Mouse (Mus musculus): ENCODE results near the gene Glb1l2.

Glb1l2 gene

DNA sequence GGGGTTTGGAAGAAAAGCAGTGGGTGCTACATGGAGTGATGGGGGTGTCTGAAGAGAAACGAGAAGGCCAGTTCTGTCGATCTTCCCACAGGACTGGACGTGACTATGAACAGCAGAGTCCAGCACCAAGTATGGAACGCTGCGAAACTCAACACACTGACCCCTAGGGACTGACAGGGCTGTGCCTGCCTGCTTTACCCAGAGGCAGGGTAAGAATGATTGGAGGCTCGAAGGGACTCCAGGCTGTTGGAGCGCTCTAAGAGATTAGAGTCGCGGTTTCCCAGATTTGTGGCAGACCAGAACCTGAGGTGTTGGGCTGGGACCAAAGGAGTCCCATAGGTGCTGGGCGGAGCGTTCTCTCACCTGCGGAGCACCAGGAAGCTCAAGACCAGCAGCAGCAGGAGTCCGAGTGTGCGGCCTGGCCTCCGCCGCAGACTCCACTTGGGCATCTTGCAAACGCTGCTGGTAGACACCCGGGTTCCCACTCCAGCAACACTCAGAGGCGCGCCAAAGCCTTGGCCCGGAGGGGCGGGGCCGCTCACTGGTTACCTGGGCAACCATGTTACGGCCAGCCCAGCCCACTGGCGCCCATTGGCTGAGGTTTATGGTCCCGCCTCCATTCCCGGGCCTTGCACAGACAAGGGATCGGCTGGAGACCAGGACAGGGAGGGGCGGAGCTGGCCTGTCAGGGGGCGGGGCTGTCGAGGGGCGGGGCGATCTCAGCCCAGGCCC, at the start of gene Glb1l2:
Gene Glb1l2 (minus strand): TSS at position 534 of the 732 bp plus-strand sequence.
- peak; percentile 60 to 65 for DNase-seq

DNA sequence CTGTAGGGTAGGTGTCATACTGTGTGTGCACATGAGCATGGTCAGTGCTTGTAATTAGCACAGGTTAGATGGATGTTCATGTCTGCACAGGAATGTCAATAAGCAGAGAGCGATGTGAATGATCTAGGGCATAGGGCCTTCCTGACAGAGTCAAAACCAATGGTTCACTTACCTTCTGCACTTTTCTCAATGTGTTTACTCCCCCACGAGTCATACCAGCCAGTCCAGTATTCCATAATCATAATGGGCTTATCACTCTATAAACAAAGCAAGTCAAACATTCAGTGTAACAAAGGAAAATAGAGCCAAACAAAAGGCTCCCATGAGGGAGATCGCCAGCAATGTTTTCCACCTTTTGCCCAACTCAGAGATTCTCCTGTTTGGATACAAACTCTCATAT, 24.8 kb upstream of the Glb1l2 start:
- DNase-seq: no peak

DNA sequence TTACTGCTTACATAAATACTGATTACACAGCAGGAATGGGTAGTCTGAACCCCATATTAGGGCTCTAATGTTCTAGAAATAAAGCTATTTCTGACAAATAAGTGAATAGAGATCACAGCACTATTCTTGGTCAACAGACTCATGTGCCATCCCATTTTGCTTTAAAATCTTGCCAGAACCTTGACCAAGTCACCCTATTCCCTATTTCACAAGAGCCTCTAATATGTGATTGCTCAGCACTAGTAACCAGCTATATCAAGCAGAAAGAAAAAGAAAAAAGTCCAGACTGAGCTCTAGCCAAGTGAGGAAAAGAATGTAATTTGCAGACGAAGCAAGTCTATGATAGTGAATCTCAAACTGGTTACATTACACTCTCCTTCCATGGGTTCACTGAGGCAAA, 13.7 kb upstream of the Glb1l2 start:
- no peak for DNase-seq

DNA sequence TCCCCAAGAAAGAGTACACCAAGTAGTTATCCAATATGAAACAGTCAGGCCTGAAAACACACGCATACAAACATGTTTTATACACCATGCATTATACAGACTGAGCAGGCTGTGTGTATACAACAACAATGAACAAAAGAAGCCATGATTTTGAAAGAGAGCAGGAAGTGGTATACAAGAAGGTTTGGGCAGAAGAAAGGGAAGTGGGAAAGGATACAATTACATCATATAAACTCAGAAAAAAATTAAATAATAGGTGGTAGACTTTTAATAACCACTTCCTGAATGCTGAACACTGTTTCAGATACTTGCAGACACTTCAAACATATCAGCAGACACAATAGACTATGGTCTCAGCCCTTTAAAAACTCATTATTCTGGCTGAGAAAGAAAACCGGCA, 2.5 kb upstream of the Glb1l2 start:
- no peak for DNase-seq

DNA sequence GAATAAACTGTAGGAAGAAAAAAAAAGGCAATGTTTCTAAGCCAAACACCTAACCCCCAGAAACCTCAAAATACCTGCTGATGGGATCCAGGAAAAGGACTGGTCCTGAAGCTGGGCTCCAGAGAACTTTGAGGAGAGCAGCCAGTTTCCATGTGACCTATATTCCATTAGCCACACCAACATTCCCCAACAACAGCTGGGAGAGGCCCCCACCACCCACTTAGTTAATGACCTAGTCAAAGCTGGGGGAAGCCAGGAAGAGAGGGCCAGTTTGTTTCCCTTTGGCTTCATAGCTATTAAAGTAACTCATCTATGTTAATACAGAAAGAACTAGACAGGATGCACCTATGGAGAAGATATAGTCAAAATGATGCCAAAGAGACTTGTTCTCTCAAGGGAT, 1.9 kb downstream of the Glb1l2 start:
- DNase-seq: no peak

DNA sequence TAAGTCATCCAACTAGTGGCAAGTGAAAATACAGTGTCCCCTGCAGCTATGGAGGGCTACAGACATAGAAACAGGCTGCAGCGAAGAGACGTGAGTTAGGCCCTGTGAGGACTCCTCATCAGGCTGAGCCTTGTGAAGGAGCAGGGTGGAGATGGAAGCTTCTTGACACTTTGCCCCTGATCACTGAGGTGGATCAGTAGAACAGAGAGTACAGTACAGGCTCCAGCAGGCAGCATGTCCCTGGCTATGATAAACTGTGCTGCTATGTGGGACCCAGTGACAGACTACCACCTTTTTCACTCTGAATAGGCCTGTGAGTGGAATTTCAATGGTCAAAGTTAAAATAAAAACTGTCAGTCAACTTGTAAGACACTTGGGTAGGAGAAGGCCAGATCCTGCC, 5.9 kb downstream of the Glb1l2 start:
- DNase-seq: no peak

DNA sequence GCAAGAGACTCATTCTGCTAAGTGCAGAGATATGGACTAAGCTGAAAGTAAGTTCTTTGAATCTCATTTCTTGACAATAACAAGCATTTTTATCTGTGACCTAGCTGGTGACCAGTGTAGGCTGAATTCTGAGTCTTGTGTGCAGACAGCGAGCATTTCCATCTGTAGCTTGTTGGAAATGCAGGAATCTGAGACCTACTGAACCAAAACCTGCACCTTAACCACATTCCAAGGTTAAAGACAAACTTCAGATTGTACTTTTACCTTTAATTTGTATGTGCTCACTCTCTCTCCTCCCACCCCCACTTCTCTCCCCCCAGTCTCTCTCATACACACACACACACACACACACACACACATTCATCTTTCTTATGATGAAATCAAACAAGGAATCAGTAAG, 7.5 kb downstream of the Glb1l2 start:
- no peak for DNase-seq

DNA sequence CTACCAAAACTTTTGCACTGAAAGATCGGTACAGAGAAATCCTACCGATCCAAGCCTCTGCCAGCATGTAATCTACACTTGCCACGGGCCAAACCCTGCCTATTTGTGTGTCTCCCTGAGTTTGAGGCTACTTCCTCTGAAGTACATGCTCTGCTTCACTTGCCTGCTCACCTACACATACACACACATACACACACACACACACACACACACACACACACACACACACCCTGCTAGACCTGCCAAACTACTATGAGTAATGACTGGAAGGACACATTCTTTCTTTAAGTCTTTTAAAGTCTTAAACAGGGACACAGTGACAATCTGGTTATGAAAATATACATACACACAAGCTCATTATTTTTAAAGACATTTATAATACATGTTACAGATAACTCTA, 8.1 kb downstream of the Glb1l2 start:
- no peak for DNase-seq

DNA sequence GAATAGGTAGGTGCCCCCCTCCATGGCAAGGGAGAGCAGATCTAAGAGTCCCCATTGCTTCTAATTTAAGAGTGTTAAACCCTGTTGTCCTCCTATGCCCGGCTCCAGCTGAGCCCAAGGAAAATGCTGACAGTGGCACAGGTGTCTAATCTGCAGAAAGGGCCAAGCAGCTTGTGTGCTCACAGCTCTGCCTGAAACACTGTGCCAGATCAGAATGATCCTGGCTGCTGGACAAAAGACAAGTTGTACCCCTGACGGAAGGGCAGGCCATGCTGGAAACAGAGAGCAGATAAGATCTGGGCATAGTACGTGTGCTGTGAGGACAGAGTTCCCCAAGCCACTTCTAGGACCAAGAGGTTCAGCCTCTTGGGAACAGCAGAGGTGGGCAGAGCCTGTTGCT, 13.4 kb downstream of the Glb1l2 start:
- peak; percentile 16 to 22 for DNase-seq

DNA sequence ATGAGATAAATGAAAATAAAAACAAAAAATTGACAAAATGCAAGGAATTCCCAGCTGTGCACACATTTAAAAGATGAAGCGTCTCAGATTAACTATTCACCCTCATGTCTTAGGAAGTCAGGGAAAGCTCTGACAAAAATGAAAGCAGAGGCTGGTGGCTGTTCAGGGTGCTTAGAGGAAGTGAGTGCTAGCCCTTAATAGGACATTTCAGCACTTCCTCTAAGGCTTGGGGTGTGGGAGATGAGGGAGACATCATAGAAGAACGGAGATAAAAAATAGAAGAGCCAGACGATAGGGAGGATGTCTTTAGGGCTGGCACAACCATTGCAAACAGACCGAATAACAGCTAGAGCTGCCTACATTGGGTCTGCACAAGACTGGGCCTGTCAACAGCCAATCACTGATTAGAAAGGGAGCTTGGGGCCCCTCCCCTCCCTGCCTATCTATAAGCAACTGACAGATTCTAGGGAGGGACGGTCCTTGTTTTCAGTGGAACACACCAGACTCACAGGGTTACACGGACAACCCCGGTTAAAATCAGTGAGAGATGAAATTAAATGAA, 22.8 kb downstream of the Glb1l2 start:
- DNase-seq: no peak

DNA sequence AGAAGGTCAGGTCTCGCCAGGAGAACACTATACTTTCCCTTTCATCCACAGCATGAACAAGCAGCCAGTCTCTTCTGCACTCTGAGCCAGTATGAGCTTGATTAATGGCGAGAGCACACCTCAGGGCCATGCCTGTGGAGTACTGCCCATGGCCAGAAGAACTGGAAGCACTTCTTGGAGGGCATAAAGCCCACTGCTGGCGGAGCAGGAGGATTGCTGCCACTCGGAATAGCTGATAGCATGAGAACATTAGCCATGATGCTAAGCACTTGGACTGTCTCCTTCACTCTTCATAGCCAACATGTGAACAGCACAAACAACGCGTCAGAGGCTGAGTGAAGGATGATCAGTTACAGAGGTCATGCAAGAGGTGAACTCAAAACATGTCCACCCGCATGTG, 27.8 kb downstream of the Glb1l2 start:
- no peak for DNase-seq

DNA sequence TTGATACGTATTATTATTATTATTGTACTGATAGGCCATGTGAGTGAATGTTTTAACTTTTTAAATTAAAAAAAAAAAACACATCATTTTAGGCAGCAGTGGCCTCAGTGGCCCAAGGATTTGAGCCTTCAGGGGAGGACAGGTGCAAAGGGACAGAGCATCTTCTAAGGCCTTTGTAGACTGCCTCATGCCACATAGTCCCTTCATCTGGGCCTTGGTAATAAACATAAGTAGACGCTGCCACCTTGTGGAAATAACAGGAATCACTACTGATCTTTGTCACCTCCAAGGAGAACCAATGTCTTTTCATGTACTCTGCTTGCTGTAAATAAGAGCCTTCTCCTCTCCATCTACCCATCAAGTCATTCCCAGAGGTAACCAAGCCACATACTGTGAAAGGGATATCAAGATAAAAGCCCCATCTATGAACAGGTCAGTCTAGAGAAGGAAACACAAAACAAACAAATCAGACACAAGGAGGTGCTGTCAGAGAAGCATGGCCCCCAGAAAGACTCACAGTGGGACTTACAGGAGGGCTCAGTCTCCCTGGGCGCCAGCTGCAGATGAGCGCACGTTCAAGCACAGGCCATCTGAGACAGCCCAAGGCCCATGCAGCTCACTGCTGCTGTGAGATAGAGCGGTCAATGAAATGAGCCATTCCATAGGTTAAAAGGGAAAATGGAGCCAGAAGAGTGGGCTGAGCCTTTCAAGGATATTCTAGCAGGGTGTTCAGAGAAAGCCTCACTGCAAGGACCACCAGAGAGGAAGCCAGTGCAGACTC, 30.0 kb downstream of the Glb1l2 start:
- DNase-seq: peak; percentile 52 to 60

DNA sequence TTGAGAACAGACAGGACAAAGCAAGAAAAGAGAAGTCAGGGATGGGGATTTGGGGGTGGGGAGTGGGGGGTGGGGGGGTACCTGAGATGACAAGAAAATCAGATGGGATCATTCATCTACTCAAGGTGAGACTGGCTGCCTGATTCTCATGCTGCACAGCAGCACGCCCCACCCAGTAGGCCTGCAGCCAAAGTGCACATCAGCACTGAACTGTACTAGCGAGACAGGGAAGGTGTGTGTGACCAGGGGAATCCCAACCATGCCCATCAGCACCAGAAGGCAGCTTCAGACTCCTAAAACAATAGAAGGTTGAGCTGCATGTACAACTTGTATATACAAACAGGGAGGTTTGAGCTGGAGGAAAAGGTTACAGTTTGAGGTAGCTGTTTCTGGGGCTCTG, 30.6 kb downstream of the Glb1l2 start:
- no peak for DNase-seq

DNA sequence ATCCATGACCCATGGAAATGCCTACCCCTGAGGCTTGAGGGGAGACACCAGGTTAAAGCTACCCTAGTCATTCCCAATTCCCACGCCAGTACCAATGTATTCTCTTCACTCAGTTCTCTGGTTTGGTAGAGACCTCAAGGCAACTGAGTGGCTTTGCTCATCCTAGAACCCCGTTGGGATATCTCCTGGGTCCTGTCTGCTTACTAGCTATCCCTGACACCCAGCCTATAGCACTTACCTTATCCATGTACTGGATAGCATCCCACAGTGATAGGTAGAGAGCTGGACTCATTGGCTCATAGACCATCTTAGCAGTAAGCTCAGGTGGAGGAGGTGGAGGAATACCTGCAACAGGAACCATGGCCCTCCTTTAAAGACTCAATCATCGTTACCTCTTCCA, 38.1 kb downstream of the Glb1l2 start:
- no peak for DNase-seq

DNA sequence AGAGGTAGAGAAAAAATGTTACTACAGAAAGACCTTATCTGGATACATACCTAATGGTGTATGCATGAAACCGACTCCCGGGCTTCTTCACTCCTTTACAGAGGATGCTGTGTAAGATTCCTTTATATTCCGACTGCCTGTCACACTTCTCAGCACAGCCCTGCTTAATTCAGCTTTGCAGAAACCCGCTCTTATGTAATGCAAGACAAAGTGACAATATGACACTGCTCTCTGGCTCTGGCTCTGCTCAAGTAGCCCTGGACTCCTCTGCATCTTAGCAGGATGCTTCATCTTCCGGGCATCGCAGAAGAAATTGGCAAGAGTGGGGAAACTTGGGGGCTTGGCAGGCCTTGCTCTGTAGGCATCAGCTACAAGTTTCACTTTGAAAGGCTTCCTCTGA, 43.8 kb downstream of the Glb1l2 start:
- no peak for DNase-seq

DNA sequence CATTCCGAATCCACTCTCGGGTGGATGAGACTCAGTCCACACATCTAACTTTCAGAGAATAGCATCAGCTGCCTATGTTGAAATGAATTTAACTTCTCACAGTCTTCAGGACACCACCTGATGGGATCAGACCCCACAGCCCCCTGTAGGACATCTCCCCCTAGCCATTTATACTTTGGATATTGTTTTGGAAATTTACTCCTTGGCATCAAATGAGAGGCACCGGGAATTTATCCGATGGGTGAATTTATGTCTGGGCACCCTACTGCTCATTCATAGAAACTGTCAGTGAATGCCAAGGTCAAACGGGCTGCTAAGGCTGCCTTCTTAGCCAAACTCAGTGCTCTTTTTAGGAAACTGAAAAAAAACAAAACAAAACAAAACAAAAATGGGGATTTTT, 45.7 kb downstream of the Glb1l2 start:
- no peak for DNase-seq

DNA sequence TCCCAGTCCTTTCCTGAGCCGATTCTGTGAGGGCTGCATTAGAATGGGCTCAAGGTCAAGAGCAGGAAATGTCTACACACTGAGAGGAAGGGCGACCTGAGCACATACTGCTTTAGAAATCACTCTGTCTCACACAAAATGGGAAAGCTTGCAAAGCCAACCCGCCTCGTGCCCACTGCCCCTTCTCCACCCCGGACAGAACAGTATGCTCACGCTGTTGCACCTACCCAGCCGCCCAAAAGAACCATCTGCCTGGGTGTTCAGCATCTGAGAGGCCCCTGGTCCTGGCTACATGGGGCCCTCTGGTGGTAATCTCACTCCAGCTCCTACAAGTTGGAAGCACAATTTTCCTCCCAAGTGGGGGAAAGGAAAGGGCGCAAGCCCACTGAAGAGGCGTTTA, 46.2 kb downstream of the Glb1l2 start:
- peak; percentile 52 to 57 for DNase-seq

DNA sequence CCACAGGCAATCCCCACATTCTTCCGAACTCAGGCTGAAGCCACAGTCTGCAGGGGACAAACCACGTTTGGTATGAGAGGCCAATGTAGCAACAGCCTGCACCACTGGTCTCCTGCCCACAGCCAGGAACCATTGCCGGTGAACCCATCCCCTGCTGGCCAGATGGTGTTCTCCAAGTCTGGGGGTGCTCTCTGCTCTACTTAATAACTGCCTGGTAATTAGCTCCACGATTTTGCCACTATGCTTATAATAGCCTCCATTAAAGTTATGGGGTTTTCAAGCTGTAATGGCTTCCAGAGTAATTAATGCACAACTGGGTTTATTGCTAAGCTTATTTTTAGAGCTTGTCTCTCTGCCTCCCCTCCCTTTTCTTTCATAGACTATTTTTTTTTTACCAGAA, 57.4 kb downstream of the Glb1l2 start:
- no peak for DNase-seq

DNA sequence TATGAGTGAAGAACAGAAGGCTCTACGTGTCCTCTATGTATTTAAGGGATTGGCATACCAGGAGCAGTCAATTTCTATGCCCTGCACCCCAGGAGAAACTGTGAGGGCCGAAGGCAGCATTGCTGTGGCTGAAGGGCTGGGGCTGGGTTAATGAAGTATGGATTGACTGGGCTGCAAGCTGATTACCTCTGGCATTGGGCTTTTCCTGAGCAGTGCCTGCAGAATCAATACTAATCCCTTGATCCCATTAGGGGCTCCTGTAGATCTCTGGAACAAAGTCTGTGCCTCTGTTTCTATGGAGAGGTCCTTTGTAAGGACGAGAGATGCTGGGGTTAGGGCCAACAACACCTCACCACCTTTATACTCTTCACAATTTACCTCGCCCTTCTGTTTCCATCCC, 59.1 kb downstream of the Glb1l2 start:
- no peak for DNase-seq

DNA sequence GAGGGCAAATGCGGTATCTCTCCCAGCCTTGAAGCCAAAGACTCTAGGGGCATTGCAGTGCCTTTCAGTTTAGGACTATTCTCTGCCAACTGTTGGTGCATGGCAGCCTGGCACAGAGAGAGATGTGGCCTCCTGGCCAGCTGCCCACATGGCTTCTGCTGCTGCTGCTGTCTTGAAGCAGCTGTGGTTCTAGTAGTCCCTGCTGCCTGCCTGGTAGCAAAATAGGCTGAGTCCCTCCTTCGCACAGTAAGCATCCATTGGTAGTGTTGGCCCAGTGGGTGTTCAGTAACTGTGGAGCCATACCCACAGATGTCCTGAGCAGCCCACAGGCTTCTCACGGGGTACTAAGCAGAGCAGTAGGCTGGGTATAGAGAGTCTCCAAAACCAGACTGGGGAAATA, 63.5 kb downstream of the Glb1l2 start:
- no peak for DNase-seq

DNA sequence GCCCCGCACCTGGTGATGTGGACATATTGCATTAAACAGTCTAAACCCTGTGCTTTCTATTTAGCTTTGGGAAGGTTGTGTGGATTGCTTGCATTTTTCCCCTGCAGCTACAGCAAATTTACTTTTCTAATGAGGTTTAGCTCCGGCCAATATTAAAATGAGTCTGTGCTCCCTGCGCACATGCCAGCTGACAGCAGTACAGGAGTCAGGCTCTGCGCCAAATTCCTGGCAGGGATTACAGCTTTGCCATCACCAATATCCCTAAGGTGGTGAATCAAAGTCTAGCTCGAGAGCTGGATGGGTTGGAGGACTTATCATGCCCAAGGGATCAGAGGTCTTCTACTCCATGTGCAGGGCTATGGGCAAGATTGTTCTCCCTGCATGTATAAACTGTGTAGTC, 69.2 kb downstream of the Glb1l2 start:
- peak; percentile 28 to 44 for DNase-seq

DNA sequence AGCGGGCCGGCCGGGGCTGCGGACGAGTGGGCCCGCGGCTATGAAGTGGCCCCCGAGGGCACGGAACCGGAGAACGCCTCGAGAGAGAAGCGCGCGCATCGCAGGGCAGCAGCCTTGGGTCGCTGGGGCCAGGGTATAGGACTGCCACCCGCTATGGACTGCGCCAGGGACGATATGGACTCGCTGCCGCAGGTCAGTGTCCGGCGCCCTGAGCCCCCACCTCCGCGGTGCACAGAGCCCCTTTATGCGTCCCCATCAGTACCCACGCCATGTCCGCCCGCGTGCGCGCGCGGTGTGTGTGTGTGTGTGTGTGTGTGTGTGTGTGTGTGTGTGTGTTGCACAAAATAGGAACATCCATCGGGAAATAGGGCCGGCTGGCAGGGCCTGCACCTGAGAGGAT, 72.3 kb downstream of the Glb1l2 start:
- no peak for DNase-seq

DNA sequence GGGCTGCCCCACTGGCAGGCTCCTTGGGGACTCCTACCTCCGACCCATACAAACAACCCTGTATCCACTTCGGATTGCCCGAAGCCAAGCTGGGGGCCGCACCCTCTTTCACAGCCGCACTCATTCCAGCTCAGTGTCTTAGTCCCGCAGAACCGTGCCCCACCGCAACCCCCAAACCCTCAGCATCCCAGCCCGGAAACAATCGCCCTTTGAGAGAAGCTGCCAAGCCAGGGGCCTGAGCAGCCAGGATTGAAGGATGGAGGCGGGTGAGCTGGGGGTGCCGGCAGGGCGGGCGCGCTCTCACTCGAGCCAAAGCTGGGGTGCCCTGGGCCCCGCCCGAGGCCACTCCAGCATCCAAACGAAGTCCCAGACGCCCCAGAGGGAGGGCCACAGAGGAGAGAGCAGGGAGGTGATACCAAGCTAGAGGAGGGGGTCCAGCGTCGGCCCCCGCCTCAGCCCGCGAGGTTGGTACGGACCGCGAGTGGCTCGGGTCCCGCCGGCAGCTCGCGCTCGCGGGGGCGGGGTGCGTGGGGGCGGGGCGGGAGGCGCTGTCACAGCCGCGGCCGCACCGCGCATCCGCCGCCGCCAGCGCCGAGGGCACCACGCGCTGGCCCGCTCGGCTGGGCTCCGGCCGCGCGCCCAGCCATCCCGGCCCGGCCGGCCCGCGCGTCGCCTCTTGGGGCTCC, 72.9 kb downstream of the Glb1l2 start, which contains the start of gene B3gat1:
Gene B3gat1 (plus strand): TSS at position 523 of the 686 bp plus-strand sequence.
- no peak for DNase-seq

DNA sequence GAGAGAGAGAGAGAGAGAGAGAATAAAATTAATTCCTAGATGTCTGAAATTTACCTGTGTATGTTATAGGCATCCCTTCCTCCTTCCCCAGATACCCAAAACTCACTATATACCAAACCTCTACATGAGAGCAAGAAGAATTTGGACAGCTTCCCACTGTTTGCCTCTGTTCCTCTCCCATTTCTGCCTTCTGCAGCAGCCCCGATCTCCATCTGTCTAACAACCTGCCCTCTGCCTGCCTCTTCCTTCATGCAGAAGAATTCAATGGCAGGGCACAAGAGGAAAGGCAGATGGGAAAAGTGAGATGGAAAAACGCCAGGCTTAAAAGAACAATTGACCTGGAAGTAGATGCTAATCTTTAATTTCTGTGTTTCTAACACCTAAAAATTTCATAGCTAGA, 77.7 kb downstream of the Glb1l2 start:
- DNase-seq: no peak

All from cerebellum, adult 18-20 months (tissue).